Mouse (Mus musculus) heart, adult 2 months (tissue): ENCODE results near the gene Vwa8.

Experiments used
- CTCF ChIP-seq: fragments of 200-600 bp; IDR thresholded peaks from 2 replicates; pipeline ENCODE4 v1.8.1; 2022; ENCODE audit warnings: antibody characterized with exemption, mild to moderate bottlenecking, moderate library complexity
- EP300 ChIP-seq: fragments of 200-500 bp; IDR thresholded peaks from 2 replicates; pipeline ENCODE4 v1.6.1; 2011; ENCODE audit warnings: low read depth, low read length, control low read depth; ENCODE audit not compliant: insufficient read depth
- POLR2A ChIP-seq: fragments of 200-500 bp; IDR thresholded peaks from 2 replicates; pipeline ENCODE4 v1.6.1; 2011; ENCODE audit warnings: mild to moderate bottlenecking, low read depth, low read length, control low read depth; ENCODE audit not compliant: insufficient read depth

- TF ChIP-seq EP300 (no peak), CTCF (no peak), POLR2A (no peak)
These were observed 338.1 kb downstream of the Vwa8 start for GRCm38 (mm10) chr14:79186976-79187375.
